Mouse (Mus musculus) left cerebral cortex, adult 2 months (tissue): ENCODE measurements at regions not wholly inside any gene's neighbourhood (a gene's known extent, or its start where the extent isn't known, plus 50 kb on each side); places are given as distances from the start of the nearest gene placed in this dataset.

Experiments
- DNase-seq, 2 experiments: peaks; one replicate each; pipeline ENCODE4 v3.0.0; 2021 to 2022; ENCODE audit warnings: low spot score in 2 of 2, mixed read lengths in 1 of 2; ENCODE audit errors: extremely low spot score in 1 of 2
- H3K27ac ChIP-seq: fragments of 200-600 bp; 2 replicates; pipeline ENCODE4 v1.8.1; 2022
- H3K4me3 ChIP-seq: fragments of 200-600 bp; 2 replicates; pipeline ENCODE4 v1.8.1; 2022
- CTCF ChIP-seq: fragments of 200-600 bp; IDR thresholded peaks from 2 replicates; pipeline ENCODE4 v1.8.1; 2022; ENCODE audit warnings: antibody characterized with exemption, mild to moderate bottlenecking, moderate library complexity
- intact Hi-C: fragments of 180-260 bp; cut with DNase I; formaldehyde crosslinking; loops from one replicate; pipeline ENCODE4 v1.15.1; 2025

DNA sequence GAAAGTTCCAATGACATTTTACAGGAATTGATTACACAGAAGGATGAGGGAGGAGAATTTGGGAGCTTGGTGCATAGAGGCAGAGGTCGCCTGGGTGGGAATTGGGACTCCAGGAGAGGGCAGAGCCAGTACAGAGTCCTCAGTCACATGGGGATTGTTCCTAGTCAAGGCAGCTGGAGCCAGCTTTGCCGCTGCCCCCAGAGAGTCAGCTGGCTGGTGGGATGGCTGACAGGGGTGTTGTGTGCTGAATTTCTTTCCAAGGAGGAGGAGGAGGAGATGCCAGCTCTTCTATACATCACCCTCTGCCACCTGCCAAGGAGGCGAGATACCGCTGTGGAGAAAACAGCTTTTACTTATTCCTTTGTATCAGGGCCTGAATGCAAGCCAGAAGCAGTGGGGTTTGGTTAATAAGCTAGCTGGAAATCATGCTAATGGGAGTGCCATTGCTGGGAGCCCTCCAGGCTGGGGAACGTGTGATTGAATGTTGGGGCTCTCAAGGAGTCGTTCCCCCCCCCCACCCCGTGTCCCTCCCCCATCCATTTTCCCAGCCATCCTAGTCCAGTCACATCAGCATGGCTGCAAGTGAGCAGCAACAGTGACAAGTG, 78.8 kb upstream of the Dlx2 start:
- DNase-seq, result peak; percentile 52 to 61
- TF ChIP-seq CTCF, result no peak
- peak overlapping the region; percentile 80 for H3K27ac ChIP-seq
- intact Hi-C loops, result loop anchor here (2.0 kb wide), 1 partner anchor 41 kb away; no protein-coding TSS in a partner anchor
- H3K4me3 ChIP-seq, result no peak overlapping the region

DNA sequence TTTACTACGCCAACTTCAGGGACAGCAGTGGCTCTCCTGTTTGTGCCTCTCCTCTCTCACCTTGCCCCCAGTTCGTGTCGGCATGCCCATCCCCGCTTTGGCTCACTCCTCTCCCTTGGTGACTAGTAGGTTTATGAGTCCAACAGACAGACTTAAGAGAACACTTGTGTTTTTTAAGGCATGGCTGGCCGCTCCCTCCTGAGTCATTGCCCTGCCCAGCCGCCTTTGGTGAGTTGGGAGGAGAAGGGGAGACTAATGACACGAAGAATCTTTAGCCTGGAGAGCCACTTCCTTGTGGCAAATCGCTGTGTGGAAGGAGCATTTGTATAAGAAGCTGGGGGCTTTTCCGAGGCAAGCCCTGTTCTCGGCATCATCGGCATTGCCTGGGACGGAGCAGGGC, 79.8 kb upstream of the Dlx2 start:
- no peak for TF ChIP-seq CTCF
- Histone ChIP-seq H3K27ac (peak overlapping the region; percentile 80; the same call in 1 of the 2 replicates), H3K4me3 (no peak overlapping the region)
- intact Hi-C loops, result no loop called here
- no peak for DNase-seq

DNA sequence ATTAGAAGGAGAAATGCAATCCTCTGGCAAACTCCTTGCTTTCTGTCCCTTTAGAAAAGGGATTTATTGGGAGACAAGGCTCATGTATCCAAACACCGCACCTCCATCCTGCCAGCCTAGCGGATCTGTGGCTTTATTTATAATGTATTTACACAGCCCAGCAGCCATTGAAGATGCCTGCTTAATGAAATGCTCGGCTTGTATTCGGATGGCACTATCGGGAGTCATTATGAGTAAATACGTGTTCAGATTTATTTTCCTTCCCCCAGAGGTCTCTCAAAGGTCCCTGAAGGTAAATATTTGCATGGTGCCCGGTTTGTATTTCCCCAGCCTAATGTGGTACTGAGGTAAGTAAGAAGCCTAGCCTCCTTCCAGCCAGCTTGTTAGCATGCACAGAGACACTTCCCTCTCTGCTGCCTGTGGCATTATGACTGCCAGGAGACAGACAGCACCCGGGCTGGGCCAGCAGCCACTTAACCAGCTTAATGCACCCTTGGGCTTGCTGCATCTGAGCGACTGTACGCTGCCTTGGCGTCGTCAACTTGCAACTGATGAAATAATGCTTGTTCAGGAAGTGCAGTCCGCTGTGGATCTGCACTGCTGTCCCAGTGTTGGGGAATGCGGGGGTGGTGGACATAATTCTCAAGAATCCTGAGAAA, 80.7 kb upstream of the Dlx2 start:
- peak; percentile 30 to 31 for DNase-seq
- Histone ChIP-seq H3K27ac (peak overlapping the region; percentile 61; the same call in 1 of the 2 replicates), H3K4me3 (no peak overlapping the region)
- no peak for TF ChIP-seq CTCF
- intact Hi-C loops, result no loop called here

DNA sequence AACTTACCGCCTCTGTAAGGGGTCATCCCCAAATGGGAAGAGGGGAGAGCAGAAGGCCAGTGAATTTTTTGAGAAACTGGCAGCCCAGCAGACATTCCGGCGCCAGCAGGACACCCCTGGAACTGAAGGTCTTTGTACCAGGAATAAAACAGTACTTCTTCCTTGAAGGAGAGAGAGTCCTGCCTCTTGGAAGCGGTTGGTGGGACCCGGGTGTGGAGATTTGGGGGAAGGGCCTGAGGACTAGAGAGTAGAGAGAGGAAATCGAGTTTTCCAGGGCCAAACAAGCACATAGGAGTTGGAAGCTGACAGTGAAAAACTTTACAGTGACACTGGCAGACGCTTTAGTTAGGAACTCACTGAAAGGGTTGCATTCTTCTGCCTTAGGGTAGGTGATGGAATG, 82.3 kb upstream of the Dlx2 start:
- TF ChIP-seq CTCF, result no peak; the same call in 1 of the 2 replicates
- intact Hi-C loops, result no loop called here
- H3K4me3 ChIP-seq, result peak overlapping the region; percentile 53
- H3K27ac ChIP-seq, result peak overlapping the region; percentile 89
- DNase-seq, result no peak

DNA sequence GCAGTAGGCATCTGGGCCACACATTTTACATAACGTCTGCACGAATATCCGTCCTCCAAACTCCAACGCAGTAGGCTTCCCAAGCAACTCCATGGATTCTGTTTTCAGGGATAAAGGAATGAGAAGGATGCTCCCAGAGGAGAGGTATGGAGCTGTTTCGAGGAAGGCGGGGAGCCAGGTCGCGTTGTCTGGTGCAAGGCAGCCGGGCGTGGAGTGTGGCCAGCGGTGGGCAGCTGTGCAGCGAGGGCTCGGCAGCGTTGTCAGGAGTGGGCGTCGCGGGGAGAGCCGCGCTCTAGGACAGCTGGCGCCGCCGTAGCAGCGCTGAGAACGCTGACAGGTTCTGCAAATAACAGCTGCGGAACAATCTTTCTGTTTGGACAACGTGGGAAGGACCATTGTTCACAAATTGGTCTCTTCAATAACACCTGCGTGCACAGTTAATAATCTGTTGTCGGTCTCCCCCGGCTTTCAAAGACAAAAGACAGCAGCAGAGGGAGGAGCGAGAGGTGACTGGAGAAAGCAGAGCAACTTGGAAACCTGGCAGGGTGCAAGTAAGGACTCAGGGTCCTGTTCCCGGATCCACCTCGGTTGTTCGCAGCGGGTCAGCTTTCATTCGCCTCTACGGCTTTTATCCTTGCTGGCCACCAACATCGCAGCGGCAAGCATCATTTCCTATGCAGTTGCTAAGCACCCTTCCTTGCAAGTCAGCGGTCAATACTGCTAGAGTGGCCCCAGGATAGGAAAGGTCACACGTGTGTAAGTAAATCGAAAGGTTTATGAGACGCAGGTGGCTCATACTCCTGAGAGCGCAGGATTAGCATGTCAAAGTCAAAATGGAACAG, 83.0 kb upstream of the Dlx2 start:
- peak overlapping the region; percentile 89 for H3K27ac ChIP-seq
- intact Hi-C loops, result no loop called here
- H3K4me3 ChIP-seq, result peak overlapping the region; percentile 53
- TF ChIP-seq CTCF, result no peak
- peak; percentile 54 to 69 for DNase-seq

DNA sequence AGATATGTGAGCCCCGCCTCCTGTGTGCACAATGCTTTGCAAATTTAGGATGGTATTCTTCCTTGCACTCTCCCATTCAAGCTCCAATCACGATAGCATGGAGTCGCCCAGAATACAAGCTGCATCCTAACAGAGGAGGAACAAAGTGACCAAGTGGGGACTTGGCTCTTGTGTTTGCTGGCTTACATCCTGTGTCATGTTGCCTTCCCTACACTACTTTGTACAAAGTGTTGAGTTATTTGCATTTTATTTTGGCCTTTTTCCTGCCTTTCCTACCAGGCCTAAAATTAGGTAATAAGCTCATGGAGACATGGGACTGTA, 83.5 kb upstream of the Dlx2 start:
- DNase-seq, result no peak
- H3K4me3 ChIP-seq, result peak overlapping the region; percentile 53
- no peak for TF ChIP-seq CTCF
- peak overlapping the region; percentile 89 for H3K27ac ChIP-seq
- intact Hi-C loops, result no loop called here

- Histone ChIP-seq H3K27ac (no peak overlapping the region), H3K4me3 (no peak overlapping the region)
- no peak for DNase-seq
- no peak for TF ChIP-seq CTCF
- intact Hi-C loops, result no loop called here
Measured at GRCm38 (mm10) chr2:71633471-71633870, 86.9 kb upstream of the Dlx2 start.

GRCm38 (mm10) chr2:71634471-71634870, 87.9 kb upstream of the Dlx2 start:
- Histone ChIP-seq H3K27ac (no peak overlapping the region), H3K4me3 (no peak overlapping the region)
- TF ChIP-seq CTCF, result no peak
- intact Hi-C loops, result no loop called here
- DNase-seq, result no peak

DNA sequence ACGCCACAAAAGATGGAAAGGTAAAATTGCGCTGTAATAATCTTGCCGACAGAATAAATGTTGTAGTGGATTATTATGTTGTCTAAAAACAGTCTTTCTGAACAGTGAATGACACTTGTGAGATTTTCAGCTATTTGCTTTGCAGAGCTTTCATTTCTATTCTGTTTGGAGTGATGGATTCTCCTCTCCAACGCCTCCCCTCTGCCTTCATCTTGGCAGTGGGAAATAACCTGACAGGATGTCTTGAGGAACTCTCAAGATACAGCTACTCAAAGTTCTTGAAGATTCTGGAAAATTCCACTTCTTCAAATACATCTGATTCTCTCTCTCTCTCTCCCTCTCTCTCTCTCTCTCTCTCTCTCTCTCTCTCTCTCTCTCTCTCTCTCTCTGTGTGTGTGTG, 89.6 kb upstream of the Dlx2 start:
- no peak overlapping the region for H3K27ac ChIP-seq

DNA sequence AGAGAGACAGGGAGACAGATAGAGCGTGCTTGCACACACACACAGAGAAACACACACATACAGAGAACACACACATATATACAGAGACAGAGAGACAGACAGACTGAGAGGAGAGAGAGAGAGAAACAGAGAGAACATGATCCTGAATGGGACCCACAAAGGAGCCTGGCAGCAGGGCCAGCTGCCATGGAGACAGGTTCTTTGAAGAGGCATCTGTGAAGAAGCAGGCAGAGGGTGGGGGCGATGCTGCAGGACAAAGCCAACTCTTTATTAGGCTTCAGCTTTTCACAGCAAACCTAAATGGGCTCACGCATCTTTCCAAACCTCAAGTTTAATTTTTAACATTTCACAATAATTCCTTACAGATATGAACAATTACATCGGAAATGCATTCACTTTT, 90.0 kb upstream of the Dlx2 start:
- no peak overlapping the region for H3K4me3 ChIP-seq
- H3K27ac ChIP-seq, result no peak overlapping the region
- no peak for DNase-seq
- intact Hi-C loops, result no loop called here
- TF ChIP-seq CTCF, result no peak

More for the DNA sequence above, 89.6 kb upstream of the Dlx2 start:
- no peak for TF ChIP-seq CTCF
- no peak overlapping the region for H3K4me3 ChIP-seq
- no peak for DNase-seq
- intact Hi-C loops, result no loop called here

DNA sequence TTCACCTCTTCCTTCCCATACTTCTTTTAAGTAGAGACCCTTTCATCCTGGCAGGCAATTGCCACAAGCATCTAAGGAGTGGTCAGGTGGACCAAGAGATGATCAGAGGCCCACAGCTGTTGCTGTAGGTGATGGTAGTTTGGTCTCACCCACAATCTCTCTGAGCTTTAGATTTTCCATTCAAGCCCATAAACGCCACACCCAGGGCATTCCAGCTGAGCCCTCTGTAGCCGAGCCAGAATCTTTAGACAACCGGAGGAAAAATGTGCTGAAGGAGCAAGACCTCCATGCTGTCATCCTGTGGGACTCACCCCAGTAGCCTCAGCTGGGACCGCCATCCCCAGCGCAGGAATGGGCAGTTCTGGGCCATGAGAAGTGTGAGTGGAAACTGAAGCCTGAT, 93.7 kb upstream of the Dlx2 start:
- Histone ChIP-seq H3K27ac (no peak overlapping the region), H3K4me3 (no peak overlapping the region)
- intact Hi-C loops, result no loop called here
- DNase-seq, result no peak
- no peak for TF ChIP-seq CTCF

DNA sequence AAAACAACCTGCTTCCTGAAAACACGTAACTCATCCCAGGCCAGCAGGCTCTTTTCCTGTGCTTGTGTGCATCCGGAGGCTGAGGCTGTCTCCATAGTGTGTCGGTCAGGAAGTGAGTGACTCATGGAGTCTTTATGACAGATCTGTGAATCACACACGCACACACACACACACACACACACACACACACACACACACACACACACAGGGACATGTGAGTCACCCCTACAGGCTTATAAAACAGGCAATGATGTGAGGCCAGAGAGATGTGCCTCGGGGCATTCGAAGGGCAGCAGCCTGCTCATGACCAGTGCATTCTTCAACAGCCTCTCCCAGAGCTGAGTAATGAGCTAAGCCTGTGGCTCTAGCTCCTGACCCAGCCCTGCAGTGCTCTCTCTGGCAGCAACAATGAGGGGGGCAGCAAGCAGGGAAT, 97.5 kb upstream of the Dlx2 start:
- no peak for DNase-seq
- Histone ChIP-seq H3K4me3 (no peak overlapping the region), H3K27ac (no peak overlapping the region; the same call in 1 of the 2 replicates)
- intact Hi-C loops, result no loop called here
- no peak for TF ChIP-seq CTCF
